Mouse (Mus musculus) midbrain, embryonic 14.5 days (tissue): ENCODE data around the gene Elob. TPM values are rescaled to one million over a fixed set of nuclear protein-coding genes. Genes with fewer than 3 reads are reported as not detected.
A peak's percentile ranks its signal among the peaks of the same experiment; 100 is the strongest.

Source experiments
- ATAC-seq: fragments of 200-750 bp; cut with Nextera tagmentation; 2 replicates; pipeline ENCODE4 v1.8.0; 2017; ENCODE audit warnings: moderate number of reproducible peaks, moderate library complexity; ENCODE audit not compliant: low FRiP score, low TSS enrichment
- DNase-seq: peaks from one replicate; pipeline ENCODE4 v3.0.0-alpha.2; 2015
- H3K27ac ChIP-seq: fragments of 300-500 bp; sonication (generic); replicated peaks from 2 replicates; pipeline ENCODE4 v1.5.1; 2014; ENCODE audit warnings: mild to moderate bottlenecking, low read depth, low read length, moderate library complexity
- H3K27me3 ChIP-seq: fragments of 300-500 bp; sonication (generic); 2 replicates; pipeline ENCODE4 v1.6.1; 2014; ENCODE audit warnings: low read length, control low read depth, mixed read lengths; ENCODE audit not compliant: control insufficient read depth, insufficient read depth
- H3K36me3 ChIP-seq: fragments of 300-500 bp; sonication (generic); 2 replicates; pipeline ENCODE4 v1.6.1; 2014; ENCODE audit warnings: low read length, control low read depth; ENCODE audit not compliant: control insufficient read depth, insufficient read depth
- H3K4me1 ChIP-seq: fragments of 300-500 bp; sonication (generic); 2 replicates; pipeline ENCODE4 v1.6.1; 2014; ENCODE audit warnings: mild to moderate bottlenecking, antibody characterized with exemption, low read length, control low read depth; ENCODE audit not compliant: control insufficient read depth, insufficient read depth
- H3K4me2 ChIP-seq: fragments of 300-500 bp; sonication (generic); 2 replicates; pipeline ENCODE4 v1.6.1; 2014; ENCODE audit warnings: mild to moderate bottlenecking, low read length, moderate library complexity
- H3K4me3 ChIP-seq: fragments of 300-500 bp; sonication (generic); replicated peaks from 2 replicates; pipeline ENCODE4 v1.5.1; 2014; ENCODE audit warnings: low read depth, low read length
- H3K9ac ChIP-seq: fragments of 300-500 bp; sonication (generic); replicated peaks from 2 replicates; pipeline ENCODE4 v1.6.1; 2014; ENCODE audit warnings: mild to moderate bottlenecking, low read length, moderate library complexity
- H3K9me3 ChIP-seq: fragments of 300-500 bp; sonication (generic); 2 replicates; pipeline ENCODE4 v1.6.1; 2016; ENCODE audit warnings: low read length, control low read depth, mixed read lengths; ENCODE audit not compliant: control insufficient read depth
- WGBS: fragments of 180-500 bp; shearing (Covaris S2); extraction: QIAGEN DNeasy Blood & Tissue Kit; methylation state at CpG from one replicate; pipeline ENCODE4 v1.1.7; 2014; 5-methylcytosine and 5-hydroxymethylcytosine counted together
- polyA plus RNA-seq: library from polyadenylated mRNA; unstranded; fragments of >200 nt; fragmentation: Nextera tagmentation; extraction: Ambion mirVana; gene quantifications from 2 replicates; pipeline ENCODE4 v1.2.1, GENCODE M21; 2014

Gene Elob
- polyA plus RNA-seq, 1 experiment from 2014 or later, result 1,255 TPM

DNA sequence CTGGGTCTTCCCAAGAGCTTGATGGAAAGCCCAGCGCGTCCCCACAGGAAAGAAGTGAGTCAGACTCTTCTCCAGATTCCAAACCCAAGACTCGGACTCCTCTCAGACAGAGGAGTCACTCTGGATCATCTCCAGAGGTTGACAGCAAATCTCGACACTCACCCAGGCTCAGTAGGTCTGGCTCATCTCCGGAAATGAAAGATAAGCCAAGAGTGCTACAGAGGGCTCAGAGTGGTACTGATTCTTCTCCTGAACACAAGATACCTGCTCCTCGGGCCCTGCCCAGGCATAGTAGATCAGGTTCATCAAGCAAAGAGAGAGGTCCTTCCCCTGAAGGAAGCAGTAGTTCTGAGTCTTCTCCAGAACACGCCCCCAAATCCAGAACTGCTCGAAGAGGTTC is 10.4 kb downstream of the Elob start:
- WGBS, result 99% methylated on average over 8 of the region's 8 CpGs
- DNase-seq, result no peak
- Histone ChIP-seq H3K9me3 (peaks cover 26% of the 10 kb centered on the region), H3K9ac (no peak overlapping the region), H3K27me3 (no peaks in the 10 kb centered on the region), H3K27ac (no peak overlapping the region), H3K4me3 (no peak overlapping the region), H3K36me3 (peaks cover 99% of the 10 kb centered on the region), H3K4me1 (no peaks in the 10 kb centered on the region), H3K4me2 (no peak overlapping the region)
- no peak for ATAC-seq

DNA sequence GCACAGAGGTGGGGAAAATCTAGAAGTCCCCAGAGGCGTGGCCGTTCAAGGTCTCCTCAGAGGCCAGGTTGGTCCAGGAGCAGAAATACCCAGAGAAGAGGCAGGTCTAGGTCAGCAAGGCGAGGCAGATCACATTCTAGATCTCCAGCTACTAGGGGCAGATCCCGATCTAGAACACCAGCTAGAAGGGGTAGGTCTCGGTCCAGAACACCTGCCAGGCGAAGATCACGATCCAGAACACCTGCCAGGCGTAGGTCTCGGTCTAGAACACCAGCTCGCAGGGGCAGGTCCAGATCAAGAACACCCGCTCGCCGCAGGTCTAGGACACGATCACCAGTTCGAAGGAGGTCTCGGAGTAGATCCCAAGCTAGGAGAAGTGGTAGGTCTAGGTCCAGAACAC is 13.3 kb downstream of the Elob start:
- no peak overlapping the region for H3K4me2 ChIP-seq
- H3K27ac ChIP-seq, result no peak overlapping the region
- no peak for DNase-seq
- no peak for ATAC-seq
- H3K9ac ChIP-seq, result no peak overlapping the region
- H3K4me3 ChIP-seq, result no peak overlapping the region
- H3K27me3 ChIP-seq, result no peaks in the 10 kb centered on the region
- H3K36me3 ChIP-seq, result peaks cover 98% of the 10 kb centered on the region
- WGBS, result 99% methylated on average over 16 of the region's 16 CpGs
- no peaks in the 10 kb centered on the region for H3K4me1 ChIP-seq
- peaks cover 26% of the 10 kb centered on the region for H3K9me3 ChIP-seq

DNA sequence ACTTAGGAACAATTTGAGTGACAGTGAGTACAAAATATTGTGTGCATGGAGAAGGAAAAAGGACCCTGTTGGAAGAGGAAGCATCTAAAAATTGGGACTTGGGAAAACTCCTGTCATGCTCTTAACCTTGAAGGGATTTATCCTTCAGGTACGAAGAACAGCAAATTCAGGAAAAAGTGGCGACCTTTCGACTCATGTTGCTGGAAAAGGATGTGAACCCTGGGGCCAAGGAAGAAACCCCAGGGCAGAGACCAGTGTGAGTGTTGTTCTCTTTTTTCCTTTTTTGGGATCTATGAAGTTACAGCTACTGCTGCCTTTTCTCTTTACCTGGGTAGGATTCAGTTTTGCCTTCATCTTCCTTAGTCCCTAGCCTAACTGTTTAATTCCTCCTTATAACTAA is 21.0 kb downstream of the Elob start:
- H3K4me1 ChIP-seq, result peaks cover 27% of the 10 kb centered on the region
- 100% methylated on average over 3 of the region's 3 CpGs for WGBS
- H3K36me3 ChIP-seq, result peaks cover 61% of the 10 kb centered on the region
- H3K9me3 ChIP-seq, result no peaks in the 10 kb centered on the region
- H3K4me3 ChIP-seq, result no peak overlapping the region
- DNase-seq (no peak), ATAC-seq (no peak)
- H3K4me2 ChIP-seq, result no peak overlapping the region
- H3K27ac ChIP-seq, result no peak overlapping the region
- H3K27me3 ChIP-seq, result no peaks in the 10 kb centered on the region
- no peak overlapping the region for H3K9ac ChIP-seq

DNA sequence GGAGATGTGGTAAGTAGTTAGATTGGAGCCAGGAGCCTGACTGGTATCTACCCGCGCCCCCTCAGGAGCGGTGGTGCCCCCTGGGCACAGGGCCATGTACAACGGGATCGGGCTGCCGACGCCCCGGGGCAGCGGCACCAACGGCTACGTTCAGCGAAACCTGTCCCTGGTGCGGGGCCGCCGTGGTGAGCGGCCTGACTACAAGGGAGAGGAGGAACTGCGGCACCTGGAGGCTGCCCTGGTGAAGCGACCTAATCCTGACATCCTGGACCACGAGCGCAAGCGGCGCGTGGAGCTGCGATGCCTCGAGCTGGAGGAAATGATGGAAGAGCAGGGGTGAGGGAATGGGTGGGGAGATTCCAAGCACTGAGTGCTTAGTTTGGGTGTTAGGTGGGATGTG is 22.1 kb downstream of the Elob start:
- peaks cover 31% of the 10 kb centered on the region for H3K4me1 ChIP-seq
- H3K27ac ChIP-seq, result 0 out of 2 replicates have a peak overlapping the region, but pooled peaks have one; percentile 20
- H3K27me3 ChIP-seq, result no peaks in the 10 kb centered on the region
- H3K4me2 ChIP-seq, result peak overlapping the region; percentile 19; the same call in 1 of the 2 replicates
- H3K9ac ChIP-seq, result no peak overlapping the region
- H3K9me3 ChIP-seq, result no peaks in the 10 kb centered on the region
- ATAC-seq, result no peak
- H3K4me3 ChIP-seq, result no peak overlapping the region
- DNase-seq, result no peak
- WGBS, result 79% methylated on average over 25 of the region's 25 CpGs
- H3K36me3 ChIP-seq, result peaks cover 50% of the 10 kb centered on the region

DNA sequence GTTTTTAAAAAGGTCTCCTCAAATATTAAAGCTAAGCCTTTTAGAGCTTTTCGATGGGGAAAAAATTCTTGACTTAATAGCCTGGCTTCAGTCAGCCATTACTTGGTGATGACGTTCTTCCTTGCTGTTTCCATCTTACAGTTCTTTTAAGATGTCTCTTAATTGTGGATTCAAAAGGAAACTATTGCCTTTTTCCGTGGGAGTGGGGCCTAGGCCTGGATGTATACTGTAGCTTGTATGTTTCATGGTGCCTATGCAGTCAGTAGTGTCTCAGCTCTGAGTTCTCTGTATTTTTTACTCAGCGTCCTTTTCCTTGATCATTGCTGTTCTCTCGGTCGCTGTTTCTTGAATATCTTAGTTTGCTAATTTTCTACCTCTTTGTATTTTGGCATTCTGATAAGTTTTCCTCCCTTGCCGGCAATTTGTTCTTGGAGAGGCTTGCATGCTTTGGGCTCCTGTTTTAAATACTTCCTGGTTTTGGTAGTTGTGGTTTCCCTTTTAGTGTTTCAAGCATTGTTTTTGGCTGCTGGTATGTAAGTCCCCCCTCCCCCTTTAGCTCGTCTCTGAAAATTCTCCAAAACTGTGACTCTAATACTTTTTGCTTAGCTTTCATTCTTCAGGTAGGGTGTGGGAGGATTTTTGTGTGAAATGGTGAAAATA is 24.4 kb downstream of the Elob start:
- Histone ChIP-seq H3K4me1 (peaks cover 31% of the 10 kb centered on the region), H3K9me3 (no peaks in the 10 kb centered on the region), H3K4me3 (peak overlapping the region; percentile 99), H3K27ac (no peak overlapping the region), H3K27me3 (no peaks in the 10 kb centered on the region), H3K9ac (peak overlapping the region; percentile 87), H3K36me3 (peaks cover 27% of the 10 kb centered on the region), H3K4me2 (peak overlapping the region; percentile 74)
- ATAC-seq (no peak), DNase-seq (no peak)
- 4% methylated on average over 8 of the region's 8 CpGs for WGBS

DNA sequence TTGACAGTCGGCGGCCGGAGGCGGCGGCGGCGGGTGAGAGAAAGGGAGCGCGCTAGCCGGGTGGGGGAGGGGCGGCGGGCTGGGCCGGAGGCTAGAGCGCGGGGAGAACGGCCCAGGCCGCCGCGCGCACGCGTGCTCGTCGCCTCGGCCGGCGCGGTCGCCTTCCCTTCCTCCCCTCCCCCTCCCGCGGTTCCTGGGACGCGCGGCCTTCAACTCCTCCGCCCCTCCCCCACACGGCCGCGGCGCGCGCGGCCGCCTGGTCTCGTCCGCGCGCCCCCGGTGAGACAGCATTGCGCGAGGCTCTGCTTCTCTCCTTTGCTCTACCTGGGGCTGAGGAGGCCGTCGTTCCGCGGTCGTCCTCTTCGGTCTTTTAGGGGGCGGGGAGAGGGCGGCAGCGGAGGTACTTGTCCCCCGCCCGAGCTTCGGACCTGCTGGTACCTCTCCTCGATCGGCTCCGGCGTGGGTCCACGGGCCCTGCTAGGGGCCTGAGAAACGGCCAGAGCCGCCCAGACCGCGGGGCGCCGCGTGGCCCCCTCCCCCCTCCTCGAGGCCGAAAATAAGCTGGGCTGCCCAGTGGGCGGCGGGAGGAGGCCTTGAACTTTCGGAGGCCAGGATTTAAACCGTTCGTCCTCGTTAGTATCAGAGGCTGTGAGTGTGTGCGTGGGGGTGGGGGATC is 25.4 kb downstream of the Elob start:
- Histone ChIP-seq H3K27me3 (no peaks in the 10 kb centered on the region), H3K4me2 (peak overlapping the region; percentile 74), H3K36me3 (peaks cover 17% of the 10 kb centered on the region), H3K4me1 (peaks cover 31% of the 10 kb centered on the region), H3K4me3 (peak overlapping the region; percentile 99), H3K27ac (peak overlapping the region; percentile 99), H3K9me3 (no peaks in the 10 kb centered on the region), H3K9ac (peak overlapping the region; percentile 87)
- ATAC-seq, result peak; percentile 74
- WGBS, result under 1% methylated on average over 57 of the region's 83 CpGs
- DNase-seq, result peak; percentile 96

DNA sequence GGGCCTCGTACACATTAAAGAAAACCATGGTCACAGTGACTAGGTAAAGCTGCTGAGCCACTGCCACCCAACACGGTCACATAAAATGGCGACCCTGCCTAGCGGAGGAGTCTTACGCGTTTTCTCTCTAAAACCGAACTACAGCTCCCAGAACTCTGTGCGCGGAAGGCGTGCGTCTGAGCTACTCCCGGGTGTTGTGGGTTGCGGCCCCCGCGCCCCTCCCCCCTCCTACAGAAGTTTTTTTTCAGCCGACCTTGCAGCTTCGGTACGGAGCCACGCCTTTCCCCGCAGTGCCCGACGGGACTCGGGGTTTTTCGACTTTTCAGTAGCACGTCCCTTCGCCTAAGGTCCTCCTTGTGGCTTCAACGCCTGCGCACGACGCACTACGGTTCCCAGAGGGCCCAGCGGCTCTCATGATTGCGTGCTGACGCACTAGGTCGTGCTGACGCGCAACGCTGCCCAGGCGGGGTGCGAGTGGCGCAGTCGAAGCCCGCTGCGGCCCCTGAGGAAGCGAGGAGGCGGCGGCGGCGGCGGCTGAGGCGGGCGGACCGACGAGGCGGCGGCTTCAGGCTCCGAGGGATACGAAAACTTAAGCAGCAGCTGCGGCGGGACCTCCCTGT is 26.1 kb downstream of the Elob start:
- H3K4me3 ChIP-seq, result peak overlapping the region; percentile 99
- peak overlapping the region; percentile 87 for H3K9ac ChIP-seq
- H3K4me2 ChIP-seq, result peak overlapping the region; percentile 74
- peaks cover 10% of the 10 kb centered on the region for H3K36me3 ChIP-seq
- no peaks in the 10 kb centered on the region for H3K27me3 ChIP-seq
- peak; percentile 100 for DNase-seq
- peaks cover 31% of the 10 kb centered on the region for H3K4me1 ChIP-seq
- WGBS, result under 1% methylated on average over 60 of the region's 60 CpGs
- no peaks in the 10 kb centered on the region for H3K9me3 ChIP-seq
- peak overlapping the region; percentile 99 for H3K27ac ChIP-seq
- ATAC-seq, result peak; percentile 98

DNA sequence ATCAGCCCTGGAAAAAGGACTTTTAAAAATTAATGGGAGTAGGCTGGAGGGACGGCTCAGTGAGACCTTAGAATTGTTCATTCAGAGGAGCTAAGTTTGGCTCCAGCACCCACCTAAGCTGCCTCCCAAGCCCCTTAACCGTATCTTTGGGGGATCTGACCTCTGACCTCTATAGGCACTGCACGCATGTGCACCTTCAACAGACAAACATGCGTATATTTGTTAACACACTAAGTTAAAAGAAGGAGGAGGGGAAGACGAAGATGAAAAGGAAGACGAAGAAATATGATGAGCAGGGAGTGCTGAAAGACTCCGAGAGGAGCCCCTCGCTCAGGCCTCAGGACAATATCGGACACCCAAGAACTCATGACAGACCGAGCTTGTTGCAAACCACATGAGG is 27.3 kb downstream of the Elob start:
- Histone ChIP-seq H3K27me3 (no peaks in the 10 kb centered on the region), H3K9ac (no peak overlapping the region), H3K4me3 (no peak overlapping the region), H3K36me3 (no peaks in the 10 kb centered on the region), H3K4me1 (peaks cover 24% of the 10 kb centered on the region), H3K27ac (no peak overlapping the region), H3K9me3 (no peaks in the 10 kb centered on the region), H3K4me2 (no peak overlapping the region)
- ATAC-seq, result no peak
- no peak for DNase-seq
- WGBS, result 93% methylated on average over 10 of the region's 10 CpGs
